Mouse (Mus musculus) hindbrain, embryonic 15.5 days (tissue): ENCODE data around the gene Tcp10c. TPM values are rescaled to one million over a fixed set of nuclear protein-coding genes. Genes with fewer than 3 reads are reported as not detected.

ENCODE experiments used
- polyA plus RNA-seq: library from polyadenylated mRNA; unstranded; fragments of >200 nt; fragmentation: Nextera tagmentation; extraction: Ambion mirVana; gene quantifications from 2 replicates; pipeline ENCODE4 v1.2.1, GENCODE M21; 2015

Gene Tcp10c
- polyA plus RNA-seq, 1 experiment from 2014 or later: 0.05 TPM

Other genes with a start within 250 kb of the Tcp10c start
- 0.08 TPM in 1 of 2 replicates, not detected in the other for gene Unc93a, start 222.8 kb upstream of the Tcp10c start, polyA plus RNA-seq
- gene Smok2a, start 133.4 kb upstream of the Tcp10c start, polyA plus RNA-seq: not detected in 2 replicates
- gene Smok2b, start 124.3 kb upstream of the Tcp10c start, polyA plus RNA-seq: not detected in 2 replicates